Mouse (Mus musculus): ENCODE data around the gene Myom1.

The Myom1 gene

GRCm38 (mm10) chr17:71102571-71103551 is 100.4 kb downstream of the Myom1 start:
- no peak for DNase-seq (ENCODE audit: low spot score)

GRCm38 (mm10) chr17:71105297-71105696 is 102.9 kb downstream of the Myom1 start:
- DNase-seq (ENCODE audit: low spot score) = no peak

GRCm38 (mm10) chr17:71106250-71106649 is 103.8 kb downstream of the Myom1 start:
- no peak for DNase-seq (ENCODE audit: low spot score)

GRCm38 (mm10) chr17:71110753-71111265 is 108.4 kb downstream of the Myom1 start:
- no peak for DNase-seq (ENCODE audit: low spot score)

- DNase-seq (ENCODE audit: low spot score) = no peak
Observed at GRCm38 (mm10) chr17:71112689-71113088, 110.3 kb downstream of the Myom1 start.

- no peak for DNase-seq (ENCODE audit: low spot score)
Observed at GRCm38 (mm10) chr17:71114282-71114681, 111.8 kb downstream of the Myom1 start.

GRCm38 (mm10) chr17:71117956-71118355 is 115.5 kb downstream of the Myom1 start:
- DNase-seq (ENCODE audit: low spot score) = no peak

GRCm38 (mm10) chr17:71118607-71119006 is 116.2 kb downstream of the Myom1 start:
- no peak for DNase-seq (ENCODE audit: low spot score)

GRCm38 (mm10) chr17:71120626-71121025 is 118.2 kb downstream of the Myom1 start:
- no peak for DNase-seq (ENCODE audit: low spot score)

GRCm38 (mm10) chr17:71124061-71124670 is 121.7 kb downstream of the Myom1 start:
- no peak for DNase-seq (ENCODE audit: low spot score)

GRCm38 (mm10) chr17:71124674-71125073 is 122.2 kb downstream of the Myom1 start:
- DNase-seq (ENCODE audit: low spot score) = no peak

GRCm38 (mm10) chr17:71125519-71125918 is 123.1 kb downstream of the Myom1 start:
- no peak for DNase-seq (ENCODE audit: low spot score)

GRCm38 (mm10) chr17:71126001-71126400 is 123.6 kb downstream of the Myom1 start:
- no peak for DNase-seq (ENCODE audit: low spot score)

- no peak for DNase-seq (ENCODE audit: low spot score)
Observed at GRCm38 (mm10) chr17:71127464-71128110, 125.2 kb downstream of the Myom1 start.

- no peak for DNase-seq (ENCODE audit: low spot score)
Observed at GRCm38 (mm10) chr17:71129489-71130261, 127.2 kb downstream of the Myom1 start.

GRCm38 (mm10) chr17:71132221-71132620 is 129.8 kb downstream of the Myom1 start:
- DNase-seq (ENCODE audit: low spot score) = no peak

GRCm38 (mm10) chr17:71132856-71133439 is 130.5 kb downstream of the Myom1 start:
- DNase-seq (ENCODE audit: low spot score) = no peak

- DNase-seq (ENCODE audit: low spot score) = no peak
Observed at GRCm38 (mm10) chr17:71134441-71134955, 132.1 kb downstream of the Myom1 start.

- DNase-seq (ENCODE audit: low spot score) = no peak
Observed at GRCm38 (mm10) chr17:71135108-71135507, 132.7 kb downstream of the Myom1 start.

GRCm38 (mm10) chr17:71135866-71136265 is 133.4 kb downstream of the Myom1 start:
- DNase-seq (ENCODE audit: low spot score) = no peak
